Mouse (Mus musculus) cerebellum, postnatal 14 days (tissue): Measurements from ENCODE around the gene Tnf.
"Not testable (repeated sequence)": the region's sequence is repeated elsewhere in the genome, so short reads cannot be mapped to it uniquely, and the experiment has no call there.

Experiments
- DNase-seq, 2 experiments: peaks; one replicate each; pipeline ENCODE4 v3.0.0; 2021; ENCODE audit warnings: mixed read lengths in 2 of 2

Gene Tnf

GRCm38 (mm10) chr17:35201787-35202186 is at the start of gene Tnf:
Tnf (minus strand) TSS chr17:35202007.
- no peak for DNase-seq

- no peak for DNase-seq
These were observed 49.4 kb upstream of the Tnf start for GRCm38 (mm10) chr17:35251162-35251719.

- DNase-seq, result no peak
These were observed 48.7 kb upstream of the Tnf start for GRCm38 (mm10) chr17:35250348-35251120.

GRCm38 (mm10) chr17:35249451-35250197 is 47.8 kb upstream of the Tnf start:
- peak in 1 of 2 experiments; percentile 26 for DNase-seq

- DNase-seq, result no peak
These were observed 47.2 kb upstream of the Tnf start for GRCm38 (mm10) chr17:35248986-35249385.

GRCm38 (mm10) chr17:35247144-35247543 is 45.3 kb upstream of the Tnf start:
- no peak for DNase-seq

GRCm38 (mm10) chr17:35245731-35246623 is 44.2 kb upstream of the Tnf start:
- peak in 1 of 2 experiments; percentile 36 for DNase-seq

GRCm38 (mm10) chr17:35244999-35245398 is 43.2 kb upstream of the Tnf start:
- DNase-seq, result no peak

GRCm38 (mm10) chr17:35243086-35243485 is 41.3 kb upstream of the Tnf start:
- DNase-seq, result peak; percentile 81 to 85

GRCm38 (mm10) chr17:35242015-35242941 is 40.5 kb upstream of the Tnf start:
- DNase-seq, result peak; percentile 62 to 71

- peak; percentile 95 to 97 for DNase-seq
These were observed 39.7 kb upstream of the Tnf start, which contains the start of gene Ddx39b for GRCm38 (mm10) chr17:35241305-35242014. Ddx39b (plus strand) TSS chr17:35241746.

- peak in 1 of 2 experiments; percentile 40 for DNase-seq
These were observed 38.8 kb upstream of the Tnf start for GRCm38 (mm10) chr17:35240384-35241304.

- no peak for DNase-seq
These were observed 37.9 kb upstream of the Tnf start for GRCm38 (mm10) chr17:35239700-35240099.

- peak in 1 of 2 experiments; percentile 27 for DNase-seq
These were observed 35.7 kb upstream of the Tnf start for GRCm38 (mm10) chr17:35237504-35237903.

GRCm38 (mm10) chr17:35236996-35237395 is 35.2 kb upstream of the Tnf start:
- peak; percentile 60 to 66 for DNase-seq

GRCm38 (mm10) chr17:35236390-35236746 is 34.6 kb upstream of the Tnf start:
- peak; percentile 100 for DNase-seq

- peak; percentile 91 to 92 for DNase-seq
These were observed 34.0 kb upstream of the Tnf start, which contains the start of gene Nfkbil1 for GRCm38 (mm10) chr17:35235614-35236389. Nfkbil1 (minus strand) TSS chr17:35235792.

GRCm38 (mm10) chr17:35234903-35235302 is 33.1 kb upstream of the Tnf start:
- peak; percentile 39 to 53 for DNase-seq

GRCm38 (mm10) chr17:35234090-35234489 is 32.3 kb upstream of the Tnf start:
- not testable (repeated sequence) for DNase-seq
